Mouse (Mus musculus) layer of hippocampus, adult 2 months (tissue): Measurements from ENCODE around the gene Gm34653. TPM values are rescaled to one million over a fixed set of nuclear protein-coding genes. Genes with fewer than 3 reads are reported as not detected.
"Not testable (repeated sequence)": the region's sequence is repeated elsewhere in the genome, so short reads cannot be mapped to it uniquely, and the experiment has no call there.

Experiments
- DNase-seq, 2 experiments: peaks; one replicate each; pipeline ENCODE4 v3.0.0; 2022; ENCODE audit warnings: low spot score in 2 of 2
- H3K27ac ChIP-seq: fragments of 200-600 bp; 2 replicates; pipeline ENCODE4 v1.8.1; 2022
- H3K4me3 ChIP-seq: fragments of 200-600 bp; 2 replicates; pipeline ENCODE4 v1.8.1; 2022; ENCODE audit warnings: mild to moderate bottlenecking
- CTCF ChIP-seq: fragments of 200-600 bp; conservative IDR thresholded peaks from 2 replicates; pipeline ENCODE4 v1.8.1; 2022; ENCODE audit warnings: antibody characterized with exemption, mild to moderate bottlenecking, moderate library complexity
- total RNA-seq, 2 experiments: library from RNA; stranded (reverse); gene quantifications; 2 replicates each; pipeline ENCODE4 v1.2.3; 2021

Gene Gm34653
- total RNA-seq, 2 experiments from 2014 or later = not detected

GRCm38 (mm10) chr2:34803746-34804145 lies 29.1 kb upstream of the Gm34653 start:
- Histone ChIP-seq H3K27ac (no peak overlapping the region), H3K4me3 (peak overlapping the region; percentile 75)
- no peak for TF ChIP-seq CTCF
- DNase-seq = no peak

- no peak for DNase-seq
- Histone ChIP-seq H3K27ac (no peak overlapping the region), H3K4me3 (peak overlapping the region; percentile 75)
- TF ChIP-seq CTCF = no peak
These were observed 28.6 kb upstream of the Gm34653 start for GRCm38 (mm10) chr2:34804172-34804571.

- Histone ChIP-seq H3K27ac (no peak overlapping the region), H3K4me3 (no peak overlapping the region)
- DNase-seq = no peak
- no peak for TF ChIP-seq CTCF
These were observed 28.0 kb upstream of the Gm34653 start for GRCm38 (mm10) chr2:34804815-34805214.

GRCm38 (mm10) chr2:34805364-34805950 lies 27.4 kb upstream of the Gm34653 start:
- Histone ChIP-seq H3K4me3 (no peak overlapping the region), H3K27ac (no peak overlapping the region)
- no peak for TF ChIP-seq CTCF
- no peak for DNase-seq

GRCm38 (mm10) chr2:34808057-34808456 lies 24.8 kb upstream of the Gm34653 start:
- Histone ChIP-seq H3K27ac (no peak overlapping the region), H3K4me3 (no peak overlapping the region)
- TF ChIP-seq CTCF = no peak
- no peak for DNase-seq

- H3K27ac ChIP-seq = no peak overlapping the region
- TF ChIP-seq CTCF = no peak
- H3K4me3 ChIP-seq = no peak overlapping the region
- DNase-seq = no peak
These were observed 23.2 kb upstream of the Gm34653 start for GRCm38 (mm10) chr2:34809568-34809967.

- TF ChIP-seq CTCF = no peak
- DNase-seq = no peak
- no peak overlapping the region for H3K27ac ChIP-seq
These were observed 22.0 kb upstream of the Gm34653 start for GRCm38 (mm10) chr2:34810775-34811174.

GRCm38 (mm10) chr2:34812706-34813105 lies 20.1 kb upstream of the Gm34653 start:
- H3K4me3 ChIP-seq = no peak overlapping the region
- no peak overlapping the region for H3K27ac ChIP-seq
- TF ChIP-seq CTCF = no peak
- no peak for DNase-seq

More at GRCm38 (mm10) chr2:34810775-34811174, 22.0 kb upstream of the Gm34653 start:
- H3K4me3 ChIP-seq = no peak overlapping the region

GRCm38 (mm10) chr2:34815893-34816292 lies 16.9 kb upstream of the Gm34653 start:
- not testable (repeated sequence) for DNase-seq, H3K27ac ChIP-seq, H3K4me3 ChIP-seq

GRCm38 (mm10) chr2:34818492-34818891 lies 14.3 kb upstream of the Gm34653 start:
- no peak overlapping the region for H3K27ac ChIP-seq
- no peak for DNase-seq
- no peak for TF ChIP-seq CTCF
- H3K4me3 ChIP-seq = no peak overlapping the region

- H3K27ac ChIP-seq = peak within 1 kb of the TSS; percentile 91
- peak within 1 kb of the TSS; percentile 66 for H3K4me3 ChIP-seq
- no peak for TF ChIP-seq CTCF
- DNase-seq = peak; percentile 92 to 96
These were observed 6.9 kb upstream of the Gm34653 start, which contains the start of gene Fbxw2 for GRCm38 (mm10) chr2:34825827-34826459. Fbxw2 (minus strand) TSS chr2:34826311.

GRCm38 (mm10) chr2:34826460-34827231 lies 6.2 kb upstream of the Gm34653 start:
- Histone ChIP-seq H3K4me3 (peak overlapping the region; percentile 66), H3K27ac (peak overlapping the region; percentile 91)
- DNase-seq = no peak
- no peak for TF ChIP-seq CTCF

GRCm38 (mm10) chr2:34827591-34827990 lies 5.2 kb upstream of the Gm34653 start:
- no peak overlapping the region for H3K4me3 ChIP-seq
- TF ChIP-seq CTCF = no peak
- DNase-seq = no peak

More at GRCm38 (mm10) chr2:34827591-34827990, 5.2 kb upstream of the Gm34653 start:
- H3K27ac ChIP-seq = no peak overlapping the region
